Mouse (Mus musculus) kidney, adult 8-10 months (tissue): ENCODE measurements around the gene Hddc2.

ENCODE experiments used
- DNase-seq, 2 experiments: peaks; one replicate each; pipeline ENCODE4 v3.0.0; 2022

The Hddc2 gene

GRCm38 (mm10) chr10:31312865-31313848 lies at the start of gene Hddc2:
Gene Hddc2, plus strand, starts transcription at chr10:31313383.
- peak; percentile 55 to 74 for DNase-seq

GRCm38 (mm10) chr10:31272738-31273137 lies 40.4 kb upstream of the Hddc2 start:
- no peak for DNase-seq

GRCm38 (mm10) chr10:31273171-31273570 lies 40.0 kb upstream of the Hddc2 start:
- no peak for DNase-seq

- DNase-seq = no peak
These were observed 25.4 kb upstream of the Hddc2 start for GRCm38 (mm10) chr10:31287787-31288186.

- no peak for DNase-seq
These were observed 24.3 kb upstream of the Hddc2 start for GRCm38 (mm10) chr10:31288697-31289390.

- no peak for DNase-seq
These were observed 17.5 kb upstream of the Hddc2 start for GRCm38 (mm10) chr10:31295705-31296104.

- no peak for DNase-seq
These were observed 16.7 kb upstream of the Hddc2 start for GRCm38 (mm10) chr10:31296458-31296857.

GRCm38 (mm10) chr10:31297106-31297505 lies 16.1 kb upstream of the Hddc2 start:
- DNase-seq = no peak

GRCm38 (mm10) chr10:31298263-31298662 lies 14.9 kb upstream of the Hddc2 start:
- DNase-seq = no peak

GRCm38 (mm10) chr10:31298921-31299574 lies 14.1 kb upstream of the Hddc2 start:
- DNase-seq = peak; percentile 11 to 60

- no peak for DNase-seq
These were observed 12.9 kb upstream of the Hddc2 start for GRCm38 (mm10) chr10:31300292-31300691.

GRCm38 (mm10) chr10:31303446-31303845 lies 9.7 kb upstream of the Hddc2 start:
- no peak for DNase-seq

GRCm38 (mm10) chr10:31307024-31307598 lies 6.1 kb upstream of the Hddc2 start:
- DNase-seq = no peak

GRCm38 (mm10) chr10:31318491-31318890 lies 5.3 kb downstream of the Hddc2 start:
- DNase-seq = no peak

GRCm38 (mm10) chr10:31329436-31329835 lies 16.3 kb downstream of the Hddc2 start:
- no peak for DNase-seq

- no peak for DNase-seq
These were observed 17.2 kb downstream of the Hddc2 start for GRCm38 (mm10) chr10:31330286-31330962.

- peak in 1 of 2 experiments; percentile 15 for DNase-seq
These were observed 18.1 kb downstream of the Hddc2 start for GRCm38 (mm10) chr10:31331225-31331775.

GRCm38 (mm10) chr10:31336432-31336831 lies 23.2 kb downstream of the Hddc2 start:
- no peak for DNase-seq

GRCm38 (mm10) chr10:31346401-31346800 lies 33.2 kb downstream of the Hddc2 start:
- no peak for DNase-seq

GRCm38 (mm10) chr10:31351056-31351455 lies 37.9 kb downstream of the Hddc2 start:
- DNase-seq = no peak

GRCm38 (mm10) chr10:31352845-31353427 lies 39.8 kb downstream of the Hddc2 start:
- DNase-seq = no peak

GRCm38 (mm10) chr10:31354141-31354540 lies 41.0 kb downstream of the Hddc2 start:
- DNase-seq = no peak
